Mouse (Mus musculus): ENCODE results near the gene Slc27a1. TPM values are rescaled to one million over a fixed set of nuclear protein-coding genes. Genes with fewer than 3 reads are reported as not detected.

Slc27a1 gene
- 130 and 165 TPM in 2 replicates for polyA plus RNA-seq (2012; rRNA removed)

DNA sequence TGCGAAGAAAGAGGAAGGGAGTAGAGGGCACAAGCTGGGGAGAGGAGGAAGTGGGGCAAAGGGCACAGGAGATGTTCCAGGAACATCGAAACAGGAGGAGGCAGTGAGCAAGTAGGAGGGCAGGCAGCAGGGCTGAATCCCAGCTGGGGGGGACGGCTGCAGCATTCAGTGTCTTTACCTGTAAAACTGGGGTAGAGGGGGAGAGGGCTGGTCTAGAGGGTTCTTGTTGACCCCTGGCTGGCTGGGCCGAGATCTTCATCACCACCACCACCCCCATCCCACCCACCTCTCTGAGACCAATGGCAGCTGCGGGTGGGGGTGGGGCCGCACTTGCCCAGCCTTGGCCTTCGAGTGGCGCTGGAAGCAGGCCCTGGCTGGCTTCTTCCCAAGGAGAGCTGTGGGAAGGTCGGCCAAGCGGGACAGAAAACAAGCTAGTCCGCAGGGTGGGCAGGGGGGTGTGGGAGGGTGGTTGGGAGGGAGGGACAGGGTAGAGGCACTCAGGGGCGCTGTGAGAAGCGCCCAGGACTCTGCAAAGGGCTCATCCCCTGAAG is at the start of gene Slc27a1:
Gene Slc27a1, plus strand, starts transcription at position 496 of the 551 bp plus-strand sequence.
- DNase-seq (ENCODE audit: low read depth) = peak; percentile 88
- TF ChIP-seq CTCF (IDR thresholded peaks at IDR 0.05; ENCODE audit: borderline replicate concordance, extremely low read depth, insufficient read depth, insufficient read length) (no peak), POLR2A (IDR thresholded peaks at IDR 0.05; ENCODE audit: borderline replicate concordance, extremely low read depth, insufficient read depth, insufficient read length, poor library complexity, severe bottlenecking) (no peak)

DNA sequence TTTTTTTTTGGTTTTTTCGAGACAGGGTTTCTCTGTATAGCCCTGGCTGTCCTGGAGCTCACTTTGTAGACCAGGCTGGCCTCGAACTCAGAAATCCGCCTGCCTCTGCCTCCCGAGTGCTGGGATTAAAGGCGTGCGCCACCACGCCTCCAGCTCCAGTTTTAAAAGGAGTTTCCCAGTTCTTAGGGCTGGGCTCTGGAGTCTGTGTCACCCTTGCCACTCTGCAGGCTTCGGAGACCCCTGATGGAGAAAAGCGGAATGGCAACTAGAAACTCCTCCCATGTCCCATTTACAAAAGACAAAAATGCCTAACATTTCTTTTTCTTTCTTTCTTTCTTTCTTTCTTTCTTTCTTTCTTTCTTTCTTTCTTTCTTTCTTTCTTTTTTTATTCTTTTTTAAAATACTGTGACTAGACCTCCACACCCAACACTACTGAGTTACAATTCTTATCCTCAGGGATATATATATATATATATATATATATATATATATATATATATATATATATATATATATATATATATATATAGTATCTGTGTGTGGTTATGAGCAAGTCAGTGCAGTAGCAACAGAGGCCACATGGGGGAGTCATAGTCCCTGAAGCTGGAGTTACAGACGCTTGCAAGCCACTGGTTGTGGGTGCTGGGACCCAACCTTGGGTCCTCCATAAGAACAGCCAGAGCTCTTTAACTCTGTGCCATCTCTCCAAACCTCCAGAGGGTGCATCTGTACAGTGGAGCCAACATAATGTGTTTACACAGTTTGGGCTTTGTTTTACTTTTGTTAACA is 49.5 kb upstream of the Slc27a1 start:
- peak; percentile 67 for TF ChIP-seq CTCF (IDR thresholded peaks at IDR 0.05; ENCODE audit: borderline replicate concordance, extremely low read depth, insufficient read depth, insufficient read length)
- DNase-seq (ENCODE audit: low read depth) = peak; percentile 81

DNA sequence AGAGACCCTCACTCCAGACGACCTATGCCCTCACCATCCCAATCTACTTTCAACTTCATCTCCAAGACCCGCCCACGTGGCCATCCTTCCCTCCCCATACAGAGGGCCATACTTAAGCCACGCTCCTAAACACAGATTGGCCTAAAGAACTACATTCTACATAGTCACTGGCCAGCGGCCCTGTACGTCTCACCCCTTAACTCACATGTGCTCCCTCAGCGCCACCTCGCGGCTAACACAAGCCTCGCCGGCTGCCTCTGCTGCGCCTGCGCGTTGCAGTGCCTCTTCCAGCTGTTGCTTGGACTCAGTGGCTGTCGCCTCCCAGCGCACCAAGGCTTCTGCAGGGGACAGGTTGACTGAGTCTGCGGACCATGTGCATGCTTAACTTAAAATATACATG is 47.0 kb upstream of the Slc27a1 start:
- no peak for TF ChIP-seq POLR2A (IDR thresholded peaks at IDR 0.05; ENCODE audit: borderline replicate concordance, extremely low read depth, insufficient read depth, insufficient read length, poor library complexity, severe bottlenecking)
- peak; percentile 90 for TF ChIP-seq CTCF (IDR thresholded peaks at IDR 0.05; ENCODE audit: borderline replicate concordance, extremely low read depth, insufficient read depth, insufficient read length)
- peak; percentile 93 for DNase-seq (ENCODE audit: low read depth)

DNA sequence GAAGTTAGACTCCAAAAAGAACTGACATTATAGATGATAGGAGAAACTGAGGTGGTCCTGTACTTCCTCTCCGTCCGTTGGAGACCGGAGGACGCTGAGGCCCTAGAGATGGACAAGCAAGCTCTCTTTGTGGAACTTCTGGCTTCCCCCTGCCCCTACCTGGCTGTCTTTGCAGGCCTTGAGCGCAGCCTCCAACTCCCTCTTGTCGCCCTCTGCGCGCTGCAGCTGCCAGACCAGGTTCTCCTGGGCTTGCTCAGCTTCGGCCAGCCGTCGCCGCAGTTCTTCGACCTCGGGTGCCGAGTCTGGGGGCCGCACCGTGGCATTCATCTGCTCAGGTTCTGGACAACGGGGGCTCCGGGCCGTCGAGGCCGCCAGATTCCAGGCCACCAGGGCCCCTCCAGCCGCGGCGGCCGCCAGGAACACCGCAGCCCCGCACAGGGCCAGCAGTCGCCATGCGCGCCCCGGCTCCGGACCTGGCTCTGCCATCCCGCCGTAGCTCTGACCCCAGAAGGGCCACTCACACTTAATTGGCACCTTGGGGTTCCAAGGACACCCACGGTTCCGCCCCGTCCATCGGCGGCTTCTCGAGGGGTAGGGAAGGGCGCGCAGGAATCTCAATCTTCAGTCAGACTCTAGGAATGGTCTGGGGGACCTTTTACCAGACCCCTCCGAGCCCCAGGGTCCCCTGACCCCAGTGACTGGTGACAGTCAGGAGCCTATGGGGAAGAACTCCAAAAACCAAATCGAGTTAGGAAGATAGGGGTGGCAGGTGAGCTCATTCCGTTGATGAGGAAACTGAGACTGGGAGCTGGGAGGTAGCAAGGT is 43.2 kb upstream of the Slc27a1 start, which contains the start of gene Ccdc194:
Gene Ccdc194, minus strand, starts transcription at position 486 of the 825 bp plus-strand sequence.
- TF ChIP-seq POLR2A (IDR thresholded peaks at IDR 0.05; ENCODE audit: borderline replicate concordance, extremely low read depth, insufficient read depth, insufficient read length, poor library complexity, severe bottlenecking) (no peak), CTCF (IDR thresholded peaks at IDR 0.05; ENCODE audit: borderline replicate concordance, extremely low read depth, insufficient read depth, insufficient read length) (no peak)
- DNase-seq (ENCODE audit: low read depth) = no peak

DNA sequence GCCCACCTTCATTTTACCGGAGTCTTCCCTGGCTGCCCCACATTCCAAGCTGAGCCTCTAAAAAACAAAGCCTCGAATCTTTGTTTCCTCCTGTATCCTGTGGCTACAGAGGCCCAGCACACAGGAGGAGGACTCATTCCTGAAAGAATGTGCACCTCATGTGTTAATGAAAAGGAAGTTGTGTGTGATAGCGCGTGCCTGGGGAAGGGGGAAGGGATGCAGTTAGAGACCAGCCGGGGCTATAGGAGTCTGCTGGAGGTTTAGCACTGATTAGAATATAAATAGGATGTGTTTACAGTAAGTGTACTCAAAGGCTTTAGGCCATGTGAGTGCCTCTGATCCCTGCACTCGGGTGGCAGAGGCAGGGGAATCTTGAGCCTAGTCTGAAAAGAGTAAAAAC is 42.4 kb upstream of the Slc27a1 start:
- DNase-seq (ENCODE audit: low read depth) = no peak
- TF ChIP-seq CTCF (IDR thresholded peaks at IDR 0.05; ENCODE audit: borderline replicate concordance, extremely low read depth, insufficient read depth, insufficient read length) = no peak
- no peak for TF ChIP-seq POLR2A (IDR thresholded peaks at IDR 0.05; ENCODE audit: borderline replicate concordance, extremely low read depth, insufficient read depth, insufficient read length, poor library complexity, severe bottlenecking)

DNA sequence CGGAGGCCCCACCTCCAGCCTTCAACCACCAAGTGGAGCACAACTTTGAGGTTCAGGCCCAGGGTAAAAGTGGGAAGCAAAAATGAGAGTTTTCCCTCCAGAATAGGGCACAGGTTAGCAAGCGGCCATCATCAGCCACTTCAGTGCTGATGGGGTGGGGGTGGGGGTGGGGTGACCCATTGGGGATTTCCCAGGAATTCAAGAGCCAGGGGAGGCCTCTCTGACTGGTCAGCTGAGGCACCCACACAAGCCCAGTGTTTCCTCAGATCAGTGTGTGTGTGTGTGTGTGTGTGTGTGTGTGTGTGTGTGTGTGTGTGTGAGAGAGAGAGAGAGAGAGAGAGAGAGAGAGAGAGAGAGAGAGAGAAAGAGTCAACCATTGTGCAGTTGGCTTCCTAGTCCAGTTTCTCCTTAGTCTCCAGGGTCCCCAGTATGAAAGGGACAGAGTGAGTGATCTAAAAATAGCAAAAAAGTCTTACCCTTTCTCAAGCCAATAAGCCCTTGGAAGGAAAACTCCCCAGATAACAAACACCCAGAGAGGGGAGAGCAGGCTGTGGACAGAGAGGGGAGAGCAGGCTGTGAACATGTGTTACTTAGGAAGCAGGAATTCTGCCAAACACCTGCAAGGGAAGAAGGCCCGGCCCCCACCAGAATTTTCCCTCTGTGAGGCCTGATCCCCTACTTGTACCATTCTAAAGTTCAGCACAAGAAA is 41.4 kb upstream of the Slc27a1 start:
- DNase-seq (ENCODE audit: low read depth) = no peak
- TF ChIP-seq CTCF (IDR thresholded peaks at IDR 0.05; ENCODE audit: borderline replicate concordance, extremely low read depth, insufficient read depth, insufficient read length) (no peak), POLR2A (IDR thresholded peaks at IDR 0.05; ENCODE audit: borderline replicate concordance, extremely low read depth, insufficient read depth, insufficient read length, poor library complexity, severe bottlenecking) (no peak)

DNA sequence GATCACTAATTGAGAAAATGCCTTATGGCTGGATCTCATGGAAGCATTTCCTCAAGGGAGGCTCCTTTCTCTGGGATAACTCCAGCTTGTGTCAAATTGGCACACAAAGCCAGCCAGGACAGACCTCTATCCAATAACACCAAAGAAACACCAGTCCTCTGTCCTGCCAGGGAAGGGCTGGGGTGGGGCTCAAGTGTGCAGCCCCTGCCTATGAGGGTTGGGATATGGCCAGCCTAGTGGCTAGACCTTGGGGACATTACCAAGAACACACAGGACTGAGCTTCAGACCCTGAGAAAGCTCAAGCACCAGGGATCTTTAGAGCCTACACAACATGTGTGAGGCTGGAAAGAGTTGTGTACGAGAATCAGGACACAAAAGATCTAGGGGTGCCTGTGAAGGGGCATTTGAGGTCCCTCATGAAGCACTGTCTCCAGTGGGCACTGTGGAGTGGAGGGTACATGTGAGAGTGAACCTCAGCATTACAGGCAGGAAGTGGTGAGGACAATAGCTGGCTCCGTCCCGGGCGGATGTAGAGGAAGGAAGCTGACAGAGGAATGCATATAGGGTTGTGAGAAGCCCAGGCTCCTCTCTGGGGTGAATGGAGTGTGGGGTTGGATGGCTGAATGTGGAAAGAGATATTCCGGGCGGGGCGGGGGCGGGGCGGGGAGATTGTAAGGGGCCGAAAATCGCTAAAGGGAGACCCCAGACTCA is 40.2 kb upstream of the Slc27a1 start:
- no peak for TF ChIP-seq POLR2A (IDR thresholded peaks at IDR 0.05; ENCODE audit: borderline replicate concordance, extremely low read depth, insufficient read depth, insufficient read length, poor library complexity, severe bottlenecking)
- no peak for TF ChIP-seq CTCF (IDR thresholded peaks at IDR 0.05; ENCODE audit: borderline replicate concordance, extremely low read depth, insufficient read depth, insufficient read length)
- no peak for DNase-seq (ENCODE audit: low read depth)

DNA sequence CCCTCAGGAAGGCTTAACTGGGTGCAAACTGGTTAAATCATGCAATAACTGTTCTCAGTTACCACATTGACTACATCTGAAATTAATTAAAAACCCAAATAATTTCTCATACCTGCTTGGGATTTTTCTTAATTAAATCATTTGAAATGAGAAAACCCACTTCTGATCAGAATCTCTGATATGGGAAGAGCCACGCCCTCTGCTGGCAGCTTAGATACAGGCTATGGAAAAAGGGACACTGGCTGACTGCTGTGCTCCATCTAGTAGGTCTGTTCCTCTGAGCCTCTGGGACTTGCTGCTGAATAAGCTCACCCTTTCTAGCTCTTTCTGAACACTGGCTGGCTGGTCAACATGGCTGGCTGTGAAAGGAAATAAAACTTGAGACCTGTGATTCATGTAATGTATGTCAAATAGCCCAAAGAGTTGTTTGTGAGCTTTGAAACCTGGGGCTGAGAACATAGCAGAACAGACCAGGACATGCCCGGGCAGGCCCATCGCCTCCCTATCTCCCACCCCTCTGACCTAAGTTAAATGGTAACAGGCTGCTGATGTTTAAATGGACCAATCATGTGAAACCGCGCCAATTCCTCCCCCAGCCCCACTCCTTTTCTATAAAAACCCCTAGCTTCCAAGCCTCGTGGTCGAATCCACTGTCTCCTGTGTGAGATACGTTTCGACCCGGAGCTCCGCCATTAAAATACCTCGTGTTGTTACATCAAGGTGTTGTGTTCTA is 37.8 kb upstream of the Slc27a1 start:
- TF ChIP-seq CTCF (IDR thresholded peaks at IDR 0.05; ENCODE audit: borderline replicate concordance, extremely low read depth, insufficient read depth, insufficient read length) = peak; percentile 52; the same call in 1 of the 2 replicates
- peak; percentile 48 for DNase-seq (ENCODE audit: low read depth)

DNA sequence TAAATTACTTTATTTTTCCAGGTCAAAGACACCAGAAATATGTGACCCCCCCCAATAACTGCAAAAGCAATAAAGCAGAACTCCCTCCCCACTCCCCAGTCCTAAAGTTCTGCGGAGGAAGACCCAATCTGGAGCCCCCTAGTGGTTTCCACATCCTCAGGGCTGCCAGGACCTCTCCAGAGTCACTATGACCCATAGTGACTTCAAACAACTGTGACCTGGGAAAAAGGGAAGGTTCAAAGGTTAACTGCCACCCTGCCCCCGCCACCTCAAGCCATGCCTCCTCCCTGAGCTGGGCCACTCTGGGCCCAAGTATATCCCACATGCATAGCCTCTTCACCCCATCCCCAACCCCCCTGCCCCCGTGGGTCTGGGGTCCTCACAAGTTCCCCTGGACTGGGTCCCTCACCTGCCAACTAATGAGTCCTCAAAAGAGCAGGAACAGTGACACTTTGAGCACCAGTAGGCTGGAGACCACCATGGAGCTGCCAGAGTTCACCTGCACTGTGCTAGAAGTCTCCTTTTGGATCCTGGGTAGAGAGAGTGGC is 34.3 kb upstream of the Slc27a1 start:
- DNase-seq (ENCODE audit: low read depth) = no peak
- TF ChIP-seq POLR2A (IDR thresholded peaks at IDR 0.05; ENCODE audit: borderline replicate concordance, extremely low read depth, insufficient read depth, insufficient read length, poor library complexity, severe bottlenecking) = no peak
- TF ChIP-seq CTCF (IDR thresholded peaks at IDR 0.05; ENCODE audit: borderline replicate concordance, extremely low read depth, insufficient read depth, insufficient read length) = peak; percentile 19; the same call in 1 of the 2 replicates

DNA sequence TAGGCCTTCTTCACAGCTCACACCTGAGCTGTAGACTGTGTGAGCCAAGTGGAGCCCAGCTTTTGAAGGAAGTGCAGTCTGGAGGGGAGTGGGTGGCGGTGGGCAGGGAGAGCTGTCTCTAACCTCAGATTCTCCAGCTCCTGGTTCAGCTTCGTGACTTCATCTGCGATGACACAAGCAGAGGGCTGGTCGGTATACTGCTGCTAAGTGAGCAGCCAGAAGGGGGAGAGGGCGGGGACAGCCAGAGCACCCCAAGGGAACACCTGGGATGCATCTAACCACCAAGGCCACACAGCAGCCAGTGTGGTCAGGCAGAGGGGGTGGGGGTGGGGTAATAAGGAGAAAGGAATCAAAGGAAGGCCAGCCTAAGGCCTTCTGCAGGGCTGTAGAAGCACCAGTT is 33.0 kb upstream of the Slc27a1 start:
- no peak for TF ChIP-seq POLR2A (IDR thresholded peaks at IDR 0.05; ENCODE audit: borderline replicate concordance, extremely low read depth, insufficient read depth, insufficient read length, poor library complexity, severe bottlenecking)
- TF ChIP-seq CTCF (IDR thresholded peaks at IDR 0.05; ENCODE audit: borderline replicate concordance, extremely low read depth, insufficient read depth, insufficient read length) = no peak
- no peak for DNase-seq (ENCODE audit: low read depth)
